Mouse (Mus musculus) megakaryocyte, embryonic 14.5 days (primary cell): ENCODE measurements around the gene Os9. TPM values are rescaled to one million over a fixed set of nuclear protein-coding genes. Genes with fewer than 3 reads are reported as not detected.
A peak's percentile ranks its signal among the peaks of the same experiment; 100 is the strongest.
"Not testable (repeated sequence)": the region's sequence is repeated elsewhere in the genome, so short reads cannot be mapped to it uniquely, and the experiment has no call there.

Source experiments
- H3K27me3 ChIP-seq: replicated peaks from 2 replicates; pipeline ENCODE3; 2012; ENCODE audit warnings: inconsistent platforms
- H3K36me3 ChIP-seq: replicated peaks from 2 replicates; pipeline ENCODE3; 2012; ENCODE audit warnings: low read length, inconsistent platforms, mixed read lengths
- H3K4me1 ChIP-seq: 2 replicates; pipeline ENCODE4 v1.6.1; 2012; ENCODE audit warnings: inconsistent platforms
- H3K4me3 ChIP-seq: replicated peaks from 2 replicates; pipeline ENCODE3; 2012; ENCODE audit warnings: moderate library complexity, mild to moderate bottlenecking, inconsistent platforms
- H3K9me3 ChIP-seq: 2 replicates; pipeline ENCODE4 v1.6.1; 2012; ENCODE audit warnings: inconsistent platforms
- FLI1 ChIP-seq: IDR thresholded peaks from 2 replicates; pipeline ENCODE4 v1.6.1; 2012; ENCODE audit warnings: low read length, inconsistent platforms, mixed read lengths
- GATA1 ChIP-seq: IDR thresholded peaks from 3 replicates; pipeline ENCODE4 v1.6.1; 2012; ENCODE audit warnings: mixed read lengths, low read length, inconsistent platforms, borderline replicate concordance
- polyA plus RNA-seq: library from polyadenylated mRNA; stranded (reverse); fragments of >175 nt; gene quantifications from 2 replicates; pipeline ENCODE4 v1.2.3, GENCODE M21; 2012; ENCODE audit warnings: low replicate concordance; ENCODE audit not compliant: insufficient read depth

Os9 gene
- polyA plus RNA-seq, 1 experiment: 267 TPM

DNA sequence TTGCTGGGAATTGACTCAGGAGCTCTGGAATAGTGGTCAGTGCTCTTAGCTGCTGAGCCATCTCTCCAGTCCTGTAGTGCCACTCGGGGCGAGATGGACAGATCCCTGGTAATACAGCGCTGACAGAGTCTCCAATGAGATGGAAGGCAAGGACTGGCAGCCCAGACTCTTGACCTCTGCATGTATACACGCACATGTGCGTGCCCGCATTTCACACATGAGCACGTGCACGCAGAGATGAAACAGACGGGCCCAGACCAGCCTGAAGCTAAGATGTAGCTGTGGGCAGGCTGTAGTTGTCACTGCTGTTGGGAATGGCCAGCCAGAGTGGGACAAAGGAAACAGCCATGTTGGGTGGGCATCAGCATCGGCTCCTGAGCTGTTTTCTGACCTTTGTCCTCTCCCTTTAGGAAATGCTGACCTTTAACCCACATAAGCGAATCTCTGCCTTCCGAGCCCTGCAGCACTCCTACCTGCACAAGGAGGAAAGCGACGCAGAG lies 54.4 kb downstream of the Os9 start:
- no peak overlapping the region for H3K4me3 ChIP-seq

DNA sequence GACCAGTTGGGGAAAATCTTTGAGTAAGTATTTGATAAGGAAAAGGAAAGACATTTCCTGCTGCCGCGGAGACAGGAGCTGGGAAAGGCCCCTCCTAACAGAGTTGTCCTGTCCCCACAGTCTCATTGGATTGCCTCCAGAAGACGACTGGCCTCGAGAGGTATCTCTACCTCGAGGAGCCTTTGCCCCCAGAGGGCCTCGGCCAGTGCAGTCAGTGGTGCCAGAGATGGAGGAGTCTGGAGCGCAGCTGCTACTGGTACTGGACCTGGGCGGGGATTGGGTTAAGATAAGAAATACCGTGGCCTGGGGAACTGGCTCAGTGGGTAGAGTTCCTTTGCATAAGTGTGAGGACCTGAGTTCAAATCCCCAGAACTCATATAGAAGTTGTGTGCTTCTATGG lies 55.0 kb downstream of the Os9 start:
- Histone ChIP-seq H3K9me3 (no peaks in the 10 kb centered on the region), H3K27me3 (peaks cover 11% of the 10 kb centered on the region), H3K4me3 (no peak overlapping the region), H3K36me3 (peaks cover 47% of the 10 kb centered on the region), H3K4me1 (peaks cover 71% of the 10 kb centered on the region)
- no peak for TF ChIP-seq GATA1

More for the DNA sequence above, 54.4 kb downstream of the Os9 start:
- Histone ChIP-seq H3K4me1 (peaks cover 75% of the 10 kb centered on the region), H3K36me3 (peaks cover 47% of the 10 kb centered on the region), H3K27me3 (peaks cover 5% of the 10 kb centered on the region), H3K9me3 (no peaks in the 10 kb centered on the region)
- no peak for TF ChIP-seq FLI1
- TF ChIP-seq GATA1: no peak

DNA sequence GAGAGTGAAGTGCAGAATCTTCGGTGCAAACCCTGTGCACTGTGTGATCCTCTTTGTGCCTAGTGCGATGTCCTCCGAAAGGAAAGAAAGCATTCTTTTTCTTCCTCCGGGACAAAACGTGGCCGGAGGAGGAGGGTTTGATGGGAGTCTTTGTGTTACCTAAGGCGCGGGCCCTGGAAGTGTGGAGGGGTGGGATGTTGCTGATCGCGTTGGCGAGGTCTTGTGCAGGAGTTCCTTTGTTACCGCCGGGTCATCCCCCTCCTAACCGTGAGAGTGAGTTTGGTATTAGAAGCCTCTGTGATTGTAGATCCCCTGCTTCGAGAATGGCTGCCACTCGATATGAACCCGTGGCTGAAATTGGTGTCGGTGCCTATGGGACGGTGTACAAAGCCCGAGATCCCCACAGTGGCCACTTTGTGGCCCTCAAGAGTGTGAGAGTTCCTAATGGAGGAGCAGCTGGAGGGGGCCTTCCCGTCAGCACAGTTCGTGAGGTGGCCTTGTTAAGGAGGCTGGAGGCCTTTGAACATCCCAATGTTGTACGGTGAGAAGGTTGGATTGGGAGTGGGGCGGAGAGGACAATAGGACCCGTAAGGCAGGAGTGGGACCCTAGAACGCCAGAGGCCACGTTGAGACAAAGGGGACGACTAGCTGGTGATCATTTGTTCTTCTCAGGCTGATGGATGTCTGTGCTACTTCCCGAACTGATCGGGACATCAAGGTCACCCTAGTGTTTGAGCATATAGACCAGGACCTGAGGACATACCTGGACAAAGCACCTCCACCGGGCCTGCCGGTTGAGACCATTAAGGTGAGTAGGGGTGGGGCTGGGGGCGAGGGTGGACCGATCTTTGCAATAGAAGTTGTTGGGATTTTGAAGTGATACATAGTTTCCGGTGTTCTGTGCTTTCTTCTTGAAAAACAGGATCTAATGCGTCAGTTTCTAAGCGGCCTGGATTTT lies 56.7 kb downstream of the Os9 start:
- Histone ChIP-seq H3K36me3 (peaks cover 47% of the 10 kb centered on the region), H3K9me3 (no peaks in the 10 kb centered on the region), H3K27me3 (peaks cover 28% of the 10 kb centered on the region), H3K4me1 (peaks cover 71% of the 10 kb centered on the region), H3K4me3 (peak overlapping the region; percentile 97)
- TF ChIP-seq GATA1 (no peak), FLI1 (no peak)

DNA sequence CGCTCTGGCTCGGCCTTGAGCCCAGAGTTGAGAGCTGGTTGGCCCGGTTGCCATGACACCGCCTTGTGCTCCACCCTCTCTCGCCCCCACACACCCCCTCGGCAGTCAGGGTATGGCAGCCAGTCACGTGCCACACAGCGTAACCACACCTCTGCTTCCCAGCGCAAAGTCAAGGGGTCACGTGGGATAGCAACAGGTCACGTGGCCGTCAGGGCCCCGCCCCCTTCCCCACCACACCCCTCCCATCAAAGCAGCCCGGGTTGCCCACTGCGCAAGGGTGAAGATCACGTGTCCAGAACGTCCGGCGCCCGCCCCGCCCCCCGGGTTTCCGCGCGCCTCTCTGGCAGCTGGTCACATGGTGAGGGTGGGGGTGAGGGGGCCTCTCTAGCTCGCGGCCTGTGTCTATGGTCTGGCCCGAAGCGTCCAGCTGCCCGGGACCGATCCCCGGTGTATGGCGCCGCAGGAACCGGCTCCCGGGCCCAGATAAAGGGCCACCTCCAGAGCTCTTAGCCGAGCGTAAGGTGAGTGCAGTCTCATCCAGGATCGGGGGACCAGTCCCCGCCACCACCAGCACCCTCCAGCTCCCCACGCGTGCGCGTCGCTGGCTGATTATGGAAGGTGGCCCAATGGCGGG lies 57.6 kb downstream of the Os9 start, which contains the start of gene Cdk4:
Gene Cdk4, plus strand, starts transcription at position 296 of the 634 bp plus-strand sequence.
- H3K4me3 ChIP-seq: peak within 1 kb of the TSS; percentile 97
- TF ChIP-seq FLI1 (no peak), GATA1 (no peak)
- H3K9me3 ChIP-seq: no peaks in the 10 kb centered on the region
- H3K36me3 ChIP-seq: peaks cover 41% of the 10 kb centered on the region
- H3K27me3 ChIP-seq: peaks cover 36% of the 10 kb centered on the region
- peaks cover 71% of the 10 kb centered on the region for H3K4me1 ChIP-seq

DNA sequence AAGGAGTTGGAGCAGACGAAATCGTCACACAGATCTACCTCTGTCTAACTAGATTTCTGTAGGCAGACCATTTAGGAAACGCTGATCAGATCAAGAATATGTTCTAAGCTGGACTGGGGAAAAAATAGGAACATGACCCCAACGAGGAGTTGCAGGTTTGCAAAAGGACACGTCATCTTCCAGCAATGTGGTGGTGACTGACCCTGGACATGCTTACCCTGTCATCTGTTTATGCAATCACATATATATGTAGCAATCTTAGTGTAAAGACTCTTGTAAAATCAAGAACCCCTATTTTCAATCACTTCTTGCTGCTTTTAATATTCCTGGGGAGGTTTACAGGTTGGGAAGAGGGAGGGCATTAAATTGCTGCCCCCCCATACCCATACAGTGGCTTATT lies 58.4 kb downstream of the Os9 start:
- Histone ChIP-seq H3K9me3 (peaks cover 2% of the 10 kb centered on the region), H3K36me3 (peaks cover 33% of the 10 kb centered on the region), H3K4me3 (no peak overlapping the region), H3K27me3 (peaks cover 45% of the 10 kb centered on the region), H3K4me1 (peaks cover 69% of the 10 kb centered on the region)
- no peak for TF ChIP-seq GATA1
- no peak for TF ChIP-seq FLI1

DNA sequence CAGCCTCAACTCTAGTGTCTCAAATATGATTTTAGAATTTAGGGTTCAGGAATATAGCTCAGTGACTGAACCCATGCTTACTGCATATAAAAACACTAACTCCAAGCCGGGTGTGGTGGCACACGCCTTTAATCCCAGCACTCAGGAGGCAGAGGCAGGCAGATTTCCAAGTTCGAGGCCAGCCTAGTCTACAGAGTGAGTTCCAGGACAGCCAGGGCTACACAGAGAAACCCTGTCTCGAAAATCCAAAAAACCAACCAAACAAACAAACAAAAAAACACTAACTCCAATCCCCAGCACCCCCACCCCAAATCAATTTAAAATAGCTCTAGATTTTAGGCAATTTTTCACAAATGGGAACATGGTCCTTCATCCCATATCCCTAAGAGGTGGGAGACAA lies 58.8 kb downstream of the Os9 start:
- not testable (repeated sequence) for H3K9me3 ChIP-seq, H3K4me3 ChIP-seq
- Histone ChIP-seq H3K27me3 (peaks cover 49% of the 10 kb centered on the region), H3K4me1 (peaks cover 69% of the 10 kb centered on the region), H3K36me3 (peaks cover 29% of the 10 kb centered on the region)

DNA sequence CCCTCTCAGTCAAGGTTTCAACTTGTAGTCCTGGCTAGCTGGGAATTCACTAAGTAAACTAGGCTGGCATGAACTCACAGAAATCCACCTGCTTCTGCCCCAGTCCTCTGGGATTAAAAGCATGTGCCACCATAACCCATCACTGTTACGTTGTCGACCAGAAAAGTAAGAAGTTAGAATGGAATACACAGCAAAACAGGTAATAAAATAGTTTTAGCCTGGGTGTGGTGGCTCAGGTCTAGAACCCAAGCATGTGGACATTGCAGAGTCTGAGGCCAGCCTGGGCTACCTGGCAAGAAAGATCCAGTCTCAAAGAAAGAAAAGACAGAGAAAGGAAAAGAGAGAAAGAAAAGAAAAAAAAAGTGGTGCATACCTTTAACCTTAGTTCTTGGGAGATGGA lies 59.4 kb downstream of the Os9 start:
- Histone ChIP-seq H3K4me1 (peaks cover 63% of the 10 kb centered on the region), H3K36me3 (peaks cover 23% of the 10 kb centered on the region), H3K9me3 (peaks cover 10% of the 10 kb centered on the region), H3K27me3 (peaks cover 53% of the 10 kb centered on the region), H3K4me3 (no peak overlapping the region)
- TF ChIP-seq GATA1 (no peak), FLI1 (no peak)

DNA sequence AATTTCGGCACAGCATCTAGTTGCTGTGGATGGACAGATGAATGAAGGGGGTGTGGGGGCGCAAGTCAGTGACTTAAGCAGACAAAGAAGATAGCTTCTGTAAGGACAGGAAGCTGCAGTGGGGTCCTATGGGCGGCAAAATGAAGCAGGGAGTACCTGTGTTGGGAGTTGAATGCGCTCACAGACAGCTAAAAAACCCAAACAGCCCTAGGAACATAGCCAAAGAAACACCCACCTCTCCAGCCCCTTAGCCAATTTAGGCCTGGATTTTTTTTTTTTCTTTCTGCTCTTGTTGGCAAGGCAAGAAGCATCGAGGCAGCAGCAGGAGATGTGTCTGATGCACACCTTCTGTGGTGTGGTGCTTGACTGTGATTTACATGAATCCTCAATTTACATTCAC lies 59.8 kb downstream of the Os9 start:
- peaks cover 23% of the 10 kb centered on the region for H3K36me3 ChIP-seq
- H3K27me3 ChIP-seq: peaks cover 57% of the 10 kb centered on the region
- peaks cover 14% of the 10 kb centered on the region for H3K9me3 ChIP-seq
- peaks cover 60% of the 10 kb centered on the region for H3K4me1 ChIP-seq
- TF ChIP-seq GATA1 (no peak), FLI1 (no peak)
- no peak overlapping the region for H3K4me3 ChIP-seq

DNA sequence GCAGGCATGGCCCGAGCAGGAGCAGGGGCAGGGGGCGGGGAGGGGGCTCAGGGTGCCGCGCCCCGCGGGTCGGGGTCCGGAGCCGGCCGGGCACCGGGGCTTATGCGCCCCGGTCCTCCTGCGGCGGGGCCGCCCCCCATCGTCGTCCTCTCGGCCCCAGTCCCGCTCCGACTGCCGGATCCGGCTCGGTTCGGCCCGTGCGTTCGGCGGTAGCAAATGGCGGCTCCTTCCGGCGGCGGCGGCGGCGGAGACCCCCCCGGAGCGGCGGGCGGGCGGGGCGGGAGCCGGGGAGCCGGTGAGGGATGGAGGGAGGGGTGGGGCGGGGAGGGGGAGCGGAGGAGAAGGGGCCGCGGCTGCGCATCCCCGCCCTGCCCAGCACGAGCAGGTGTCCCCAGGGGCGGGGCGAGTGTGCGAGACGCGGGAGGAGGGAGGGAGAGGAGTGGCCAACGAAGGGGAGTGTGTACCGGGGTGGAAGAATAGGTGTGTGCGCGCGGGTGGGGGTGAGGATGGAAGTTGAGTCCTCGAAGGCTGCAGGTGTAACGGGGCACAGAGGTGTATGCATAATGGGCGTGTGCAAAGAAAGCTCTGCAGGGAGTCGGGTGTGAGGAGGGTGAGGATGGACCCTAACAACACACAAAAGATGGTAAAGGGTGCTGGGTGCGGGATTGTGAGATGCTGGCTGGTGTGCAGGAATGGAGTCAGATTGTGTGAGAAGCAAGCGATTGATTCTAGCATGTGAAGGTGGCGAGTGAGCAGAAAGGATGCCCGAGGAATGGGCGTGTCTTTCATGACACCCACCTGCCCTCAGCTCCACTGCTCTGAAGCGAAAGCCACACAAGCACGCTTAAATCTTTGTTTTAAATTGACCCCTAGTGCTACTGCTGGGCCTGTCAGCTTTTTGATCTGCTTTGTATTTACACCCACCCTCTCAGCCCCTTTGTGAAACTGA lies 60.7 kb downstream of the Os9 start, which contains the start of gene March9:
Gene March9, minus strand, starts transcription at position 217 of the 949 bp plus-strand sequence.
- H3K27me3 ChIP-seq: peaks cover 63% of the 10 kb centered on the region
- peak within 1 kb of the TSS; percentile 93 for H3K4me3 ChIP-seq
- H3K4me1 ChIP-seq: peaks cover 52% of the 10 kb centered on the region
- H3K36me3 ChIP-seq: peaks cover 15% of the 10 kb centered on the region
- no peak for TF ChIP-seq GATA1
- TF ChIP-seq FLI1: no peak
- peaks cover 14% of the 10 kb centered on the region for H3K9me3 ChIP-seq
